8 mouse cellular contexts compared by ENCODE assay signal in the genomic region with DNA sequence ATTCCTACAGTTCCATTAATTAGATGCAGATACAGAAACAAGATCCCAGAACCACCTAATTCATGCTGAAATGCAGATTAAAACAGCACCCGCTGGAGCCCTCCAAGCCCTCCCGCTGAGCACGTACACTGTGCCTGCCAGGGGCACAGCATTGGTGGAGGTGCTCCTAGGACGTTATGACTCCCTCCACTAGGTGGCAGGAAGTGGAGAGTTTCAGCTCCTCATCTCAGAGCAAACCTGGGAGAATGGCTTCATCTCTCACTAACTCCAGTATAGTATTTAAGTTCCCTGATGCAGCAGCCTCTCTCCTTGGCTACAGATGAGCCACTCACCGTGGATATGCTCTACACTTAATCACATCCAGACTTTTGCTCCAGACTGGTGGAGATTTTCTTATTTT. TPM values are rescaled to one million over a fixed set of nuclear protein-coding genes. Genes with fewer than 3 reads are reported as not detected.
DNase-seq lines count a peak whose midpoint lies in the region; ATAC-seq and TF ChIP-seq lines count a peak whose summit lies in the region.

No protein-coding gene starts in this region.

- no peak overlapping the region for H3K27ac ChIP-seq in left cerebral cortex, adult 2 months
- H3K27ac ChIP-seq in embryonic facial prominence, embryonic 14.5 days (replicated peaks; ENCODE audit: low read depth, low read length) = no peak overlapping the region
- H3K27ac ChIP-seq in intestine, embryonic 15.5 days = no peak overlapping the region
- H3K27ac ChIP-seq in limb, embryonic 11.5 days (replicated peaks; ENCODE audit: low read depth, low read length) = no peak overlapping the region
- H3K27ac ChIP-seq in neural tube, embryonic 13.5 days (replicated peaks) = no peak overlapping the region

- ATAC-seq in embryonic facial prominence, embryonic 14.5 days (ENCODE audit: low read depth) = peak; percentile 89
- 0 out of 2 replicates have a peak, but pooled peaks have one; percentile 53 for ATAC-seq in intestine, embryonic 15.5 days
- no peak for ATAC-seq in limb, embryonic 11.5 days (ENCODE audit: insufficient number of reproducible peaks, low FRiP score, low TSS enrichment, low read depth)
- ATAC-seq in neural tube, embryonic 13.5 days (ENCODE audit: low read depth) = peak; percentile 59; the same call in 1 of the 2 replicates

- H3K4me1 ChIP-seq in embryonic facial prominence, embryonic 14.5 days (ENCODE audit: control insufficient read depth, insufficient read depth, low read length) = no peaks in the 10 kb centered on the region
- H3K4me1 ChIP-seq in intestine, embryonic 15.5 days (replicated peaks) = no peaks in the 10 kb centered on the region
- H3K4me1 ChIP-seq in limb, embryonic 11.5 days (ENCODE audit: control insufficient read depth, insufficient read depth, low read length) = no peaks in the 10 kb centered on the region
- 0 out of 2 replicates have a peak, but pooled peaks cover 3% of the 10 kb centered on the region for H3K4me1 ChIP-seq in neural tube, embryonic 13.5 days (replicated peaks)

- H3K9me3 ChIP-seq in embryonic facial prominence, embryonic 14.5 days (ENCODE audit: control insufficient read depth, low read length) = no peaks in the 10 kb centered on the region
- no peaks in the 10 kb centered on the region for H3K9me3 ChIP-seq in intestine, embryonic 15.5 days
- no peaks in the 10 kb centered on the region for H3K9me3 ChIP-seq in limb, embryonic 11.5 days (ENCODE audit: control insufficient read depth, low read length)
- H3K9me3 ChIP-seq in neural tube, embryonic 13.5 days = no peaks in the 10 kb centered on the region

- H3K36me3 ChIP-seq in embryonic facial prominence, embryonic 14.5 days (ENCODE audit: control insufficient read depth, insufficient read depth, low read length) = no peaks in the 10 kb centered on the region
- no peaks in the 10 kb centered on the region for H3K36me3 ChIP-seq in intestine, embryonic 15.5 days
- H3K36me3 ChIP-seq in limb, embryonic 11.5 days (ENCODE audit: control insufficient read depth, insufficient read depth, low read length) = no peaks in the 10 kb centered on the region
- H3K36me3 ChIP-seq in neural tube, embryonic 13.5 days = no peaks in the 10 kb centered on the region

- no peak overlapping the region for H3K4me3 ChIP-seq in left cerebral cortex, adult 2 months
- H3K4me3 ChIP-seq in embryonic facial prominence, embryonic 14.5 days (ENCODE audit: low read depth, low read length) = no peak overlapping the region
- H3K4me3 ChIP-seq in intestine, embryonic 15.5 days (replicated peaks) = no peak overlapping the region
- H3K4me3 ChIP-seq in limb, embryonic 11.5 days (ENCODE audit: low read depth, low read length) = no peak overlapping the region
- H3K4me3 ChIP-seq in neural tube, embryonic 13.5 days = no peak overlapping the region

- DNase-seq in left cerebral cortex, adult 2 months (ENCODE audit: extremely low spot score in 1 of 2, low spot score in 2 of 2) = peak; percentile 57 to 65
- no peak for DNase-seq in left cerebral cortex, adult 8-10 months (ENCODE audit: low spot score in 2 of 2)
- peak; percentile 36 for DNase-seq in adrenal gland, postnatal 25 days
- peak; percentile 60 for DNase-seq in embryonic facial prominence, embryonic 14.5 days (ENCODE audit: low spot score)
- peak; percentile 55 for DNase-seq in limb, embryonic 11.5 days (ENCODE audit: low spot score)
- no peak for DNase-seq in spleen, adult 12 weeks (ENCODE audit: low spot score)

- H3K27me3 ChIP-seq in embryonic facial prominence, embryonic 14.5 days (replicated peaks; ENCODE audit: control insufficient read depth, insufficient read depth, low read length) = no peaks in the 10 kb centered on the region
- H3K27me3 ChIP-seq in intestine, embryonic 15.5 days (replicated peaks) = no peaks in the 10 kb centered on the region
- no peaks in the 10 kb centered on the region for H3K27me3 ChIP-seq in limb, embryonic 11.5 days (ENCODE audit: control insufficient read depth, insufficient read depth, low read length)
- H3K27me3 ChIP-seq in neural tube, embryonic 13.5 days = no peaks in the 10 kb centered on the region

- WGBS in embryonic facial prominence, embryonic 14.5 days = 5% methylated on average over 5 of the region's 5 CpGs
- WGBS in intestine, embryonic 15.5 days = 17% methylated on average over 5 of the region's 5 CpGs
- 16% methylated on average over 5 of the region's 5 CpGs for WGBS in limb, embryonic 11.5 days
- WGBS in neural tube, embryonic 13.5 days = 19% methylated on average over 5 of the region's 5 CpGs

- intact Hi-C loops in left cerebral cortex, adult 2 months (cut with DNase I) = no loop called here

- H3K4me2 ChIP-seq in embryonic facial prominence, embryonic 14.5 days (ENCODE audit: low read depth, low read length) = no peak overlapping the region
- H3K4me2 ChIP-seq in intestine, embryonic 15.5 days (replicated peaks) = no peak overlapping the region
- no peak overlapping the region for H3K4me2 ChIP-seq in limb, embryonic 11.5 days (ENCODE audit: low read depth, severe bottlenecking)
- H3K4me2 ChIP-seq in neural tube, embryonic 13.5 days = no peak overlapping the region

- no peak overlapping the region for H3K9ac ChIP-seq in embryonic facial prominence, embryonic 14.5 days (ENCODE audit: low read depth, low read length)
- H3K9ac ChIP-seq in intestine, embryonic 15.5 days = no peak overlapping the region
- H3K9ac ChIP-seq in limb, embryonic 11.5 days (ENCODE audit: low read length) = no peak overlapping the region
- no peak overlapping the region for H3K9ac ChIP-seq in neural tube, embryonic 13.5 days

- peak; percentile 75 for TF ChIP-seq CTCF in left cerebral cortex, adult 2 months (IDR thresholded peaks at IDR 0.05)

RNA-seq across cellular contexts. Expression of a gene that starts 56.2 kb away (rescaled TPM):
- 10 to 100 TPM; 10.9 to 11.2 TPM for total RNA-seq in left cerebral cortex, adult 2 months (2021)
- total RNA-seq in left cerebral cortex, adult 8-10 months (2022) = 10 to 100 TPM in 3 of 4 experiments, 1 to 10 TPM in 1; 9.9 to 13.5 (median 11.5) TPM
- total RNA-seq in adrenal gland, postnatal 25 days (2021) = not detected in 2 replicates
- 0.87 and 1.0 TPM in 2 replicates for polyA plus RNA-seq in embryonic facial prominence, embryonic 14.5 days (2014; fragmentation: Nextera tagmentation; extraction: Ambion mirVana)
- not detected in 2 replicates for polyA plus RNA-seq in intestine, embryonic 15.5 days (2015; fragmentation: Nextera tagmentation; extraction: Ambion mirVana)
- not detected in 2 replicates for polyA plus RNA-seq in limb, embryonic 11.5 days (2014; fragmentation: Nextera tagmentation; extraction: Ambion mirVana)
- polyA plus RNA-seq in neural tube, embryonic 13.5 days (2015; fragmentation: Nextera tagmentation; extraction: Ambion mirVana) = 0.65 and 0.91 TPM in 2 replicates

Comparison
In these comparisons a context has a peak if more than half of its experiments do, and no peak if none do; other contexts are left out.
1. DNase-seq: peak in left cerebral cortex, adult 2 months (2 of 2), adrenal gland, postnatal 25 days (single experiment), embryonic facial prominence, embryonic 14.5 days (single experiment) and limb, embryonic 11.5 days (single experiment); none in left cerebral cortex, adult 8-10 months (0 of 2) and spleen, adult 12 weeks (single experiment).